Mouse (Mus musculus) liver, embryonic 13.5 days (tissue): ENCODE results near the gene Otulinl. TPM values are rescaled to one million over a fixed set of nuclear protein-coding genes. Genes with fewer than 3 reads are reported as not detected.
"Not testable (repeated sequence)": the region's sequence is repeated elsewhere in the genome, so short reads cannot be mapped to it uniquely, and the experiment has no call there.

Experiments used
- ATAC-seq: fragments of 200-750 bp; cut with Nextera tagmentation; 2 replicates; pipeline ENCODE4 v1.8.0; 2017; ENCODE audit warnings: low read depth, mild to moderate bottlenecking, moderate number of reproducible peaks, moderate library complexity
- DNase-seq: peaks from one replicate; pipeline ENCODE4 v3.0.0; 2022
- H3K27ac ChIP-seq: fragments of 300-500 bp; sonication (generic); 2 replicates; pipeline ENCODE4 v1.5.1; 2015; ENCODE audit warnings: moderate library complexity, mild to moderate bottlenecking, inconsistent platforms
- H3K27me3 ChIP-seq: fragments of 300-500 bp; sonication (generic); 2 replicates; pipeline ENCODE4 v1.6.1; 2015; ENCODE audit warnings: mild to moderate bottlenecking, inconsistent platforms
- H3K36me3 ChIP-seq: fragments of 300-500 bp; sonication (generic); 2 replicates; pipeline ENCODE4 v1.6.1; 2015; ENCODE audit warnings: mild to moderate bottlenecking, inconsistent platforms
- H3K4me1 ChIP-seq: fragments of 300-500 bp; sonication (generic); replicated peaks from 2 replicates; pipeline ENCODE4 v1.6.1; 2015; ENCODE audit warnings: inconsistent platforms
- H3K4me2 ChIP-seq: fragments of 300-500 bp; sonication (generic); 2 replicates; pipeline ENCODE4 v1.6.1; 2015; ENCODE audit warnings: inconsistent platforms, mild to moderate bottlenecking, moderate library complexity
- H3K4me3 ChIP-seq: fragments of 300-500 bp; sonication (generic); replicated peaks from 2 replicates; pipeline ENCODE4 v1.5.1; 2015; ENCODE audit warnings: mild to moderate bottlenecking, inconsistent platforms
- H3K9ac ChIP-seq: fragments of 300-500 bp; sonication (generic); 2 replicates; pipeline ENCODE4 v1.6.1; 2015; ENCODE audit warnings: mild to moderate bottlenecking, inconsistent platforms
- H3K9me3 ChIP-seq: fragments of 300-500 bp; sonication (generic); replicated peaks from 2 replicates; pipeline ENCODE4 v1.6.1; 2016; ENCODE audit warnings: inconsistent platforms
- WGBS: fragments of 180-500 bp; shearing (Covaris S2); methylation state at CpG from one replicate; pipeline ENCODE4 v1.1.7; 2015; ENCODE audit not compliant: insufficient replicate concordance; 5-methylcytosine and 5-hydroxymethylcytosine counted together
- polyA plus RNA-seq: library from polyadenylated mRNA; unstranded; fragments of >200 nt; fragmentation: Nextera tagmentation; extraction: Ambion mirVana; gene quantifications from 2 replicates; pipeline ENCODE4 v1.2.1, GENCODE M21; 2015

Gene Otulinl
- polyA plus RNA-seq: 8.0 and 9.1 TPM in 2 replicates

DNA sequence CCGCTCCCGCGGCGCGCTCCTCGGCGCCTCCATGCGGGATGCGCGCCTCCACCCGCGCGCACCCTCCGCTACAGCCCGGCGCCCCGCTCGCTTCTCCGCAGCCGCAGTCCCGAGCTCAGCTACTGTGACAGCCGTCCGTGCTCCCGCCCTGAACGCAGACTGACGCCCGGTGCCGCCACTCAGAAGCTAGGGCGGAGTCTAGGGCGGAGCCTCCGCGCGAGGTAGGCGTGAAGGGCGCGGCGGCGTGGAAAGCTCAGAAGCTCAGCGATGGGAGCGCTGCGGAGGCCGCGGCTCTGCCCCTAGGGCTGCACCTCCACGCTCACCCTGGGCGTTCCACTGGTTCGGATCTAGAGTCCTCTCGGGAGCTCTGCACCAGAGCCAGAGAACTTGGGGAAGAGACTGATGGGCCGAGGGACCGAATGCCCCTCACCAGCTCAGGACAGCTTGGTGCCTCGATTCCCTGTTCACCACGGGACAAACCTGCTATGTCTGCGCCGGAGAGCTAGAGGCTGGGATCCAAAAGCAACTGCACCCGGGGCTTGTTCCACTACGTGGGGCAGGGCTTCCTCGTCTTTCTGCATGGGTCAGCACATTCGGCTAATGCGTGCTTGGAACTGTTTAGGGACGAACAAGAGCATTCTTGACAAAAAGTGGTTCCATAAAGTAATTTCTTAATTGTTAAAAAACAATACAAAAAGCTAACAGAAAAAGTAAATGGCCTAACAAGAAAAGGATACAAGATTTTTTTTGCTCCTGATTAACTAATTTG lies at the start of gene Otulinl:
Gene Otulinl (minus strand): TSS at position 161 of the 769 bp plus-strand sequence.
- Histone ChIP-seq H3K9me3 (no peaks in the 10 kb centered on the region), H3K36me3 (no peaks in the 10 kb centered on the region), H3K9ac (peak within 1 kb of the TSS; percentile 69), H3K27me3 (peaks cover 19% of the 10 kb centered on the region), H3K4me1 (peaks cover 15% of the 10 kb centered on the region), H3K27ac (no peak within 1 kb of the TSS), H3K4me3 (peak within 1 kb of the TSS; percentile 66), H3K4me2 (peak within 1 kb of the TSS; percentile 89)
- WGBS: 3% methylated on average over 59 of the region's 59 CpGs
- ATAC-seq (peak; percentile 98), DNase-seq (peak; percentile 86)

GRCm38 (mm10) chr15:27726228-27726627 lies 44.8 kb upstream of the Otulinl start:
- ATAC-seq: no peak
- H3K36me3 ChIP-seq: no peaks in the 10 kb centered on the region
- H3K9me3 ChIP-seq: no peaks in the 10 kb centered on the region
- 41% methylated on average over 6 of the region's 6 CpGs for WGBS
- no peaks in the 10 kb centered on the region for H3K27me3 ChIP-seq
- no peak overlapping the region for H3K27ac ChIP-seq
- no peak overlapping the region for H3K9ac ChIP-seq
- H3K4me1 ChIP-seq: peaks cover 15% of the 10 kb centered on the region
- H3K4me2 ChIP-seq: no peak overlapping the region
- no peak overlapping the region for H3K4me3 ChIP-seq
- DNase-seq: no peak

GRCm38 (mm10) chr15:27724796-27725680 lies 43.7 kb upstream of the Otulinl start:
- Histone ChIP-seq H3K4me2 (peak overlapping the region; percentile 41), H3K4me3 (no peak overlapping the region), H3K27ac (peak overlapping the region; percentile 0; the same call in 1 of the 2 replicates), H3K36me3 (no peaks in the 10 kb centered on the region), H3K9me3 (no peaks in the 10 kb centered on the region), H3K9ac (no peak overlapping the region), H3K27me3 (no peaks in the 10 kb centered on the region), H3K4me1 (peaks cover 15% of the 10 kb centered on the region)
- DNase-seq: no peak
- WGBS: 18% methylated on average over 9 of the region's 9 CpGs
- 0 out of 2 replicates have a peak, but pooled peaks have one; percentile 29 for ATAC-seq

DNA sequence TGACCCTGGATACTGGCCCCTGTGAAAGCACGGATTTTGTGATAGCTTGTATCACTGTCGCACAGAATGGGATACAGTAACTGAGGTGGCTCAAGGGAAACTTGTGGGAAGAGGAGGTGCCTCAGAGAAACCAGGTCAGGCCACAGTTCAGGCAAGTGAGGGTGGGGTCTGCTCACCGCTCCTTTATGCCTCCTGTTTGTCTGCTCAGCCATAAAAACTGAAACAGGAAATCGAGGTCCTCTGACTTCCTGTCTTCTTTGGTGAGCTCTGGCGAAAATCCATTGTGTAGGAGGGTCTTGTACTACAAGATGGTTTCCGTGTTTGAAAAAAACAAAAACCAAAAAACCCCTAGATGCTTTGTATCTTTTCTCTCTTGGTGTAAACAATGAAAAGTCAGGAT lies 42.9 kb upstream of the Otulinl start:
- Histone ChIP-seq H3K36me3 (no peaks in the 10 kb centered on the region), H3K4me3 (no peak overlapping the region), H3K9me3 (no peaks in the 10 kb centered on the region), H3K9ac (no peak overlapping the region), H3K4me1 (peaks cover 15% of the 10 kb centered on the region), H3K27ac (peak overlapping the region; percentile 41), H3K27me3 (no peaks in the 10 kb centered on the region), H3K4me2 (peak overlapping the region; percentile 41)
- 18% methylated on average over 6 of the region's 6 CpGs for WGBS
- DNase-seq: no peak
- ATAC-seq: peak; percentile 12; the same call in 1 of the 2 replicates

GRCm38 (mm10) chr15:27723746-27724145 lies 42.4 kb upstream of the Otulinl start:
- Histone ChIP-seq H3K27me3 (no peaks in the 10 kb centered on the region), H3K9me3 (no peaks in the 10 kb centered on the region), H3K27ac (no peak overlapping the region), H3K4me3 (no peak overlapping the region), H3K36me3 (no peaks in the 10 kb centered on the region), H3K4me2 (peak overlapping the region; percentile 41; the same call in 1 of the 2 replicates), H3K9ac (no peak overlapping the region), H3K4me1 (peaks cover 15% of the 10 kb centered on the region)
- no peak for DNase-seq
- ATAC-seq: no peak
- 13% methylated on average over 6 of the region's 6 CpGs for whole genome bisulfite sequencing

DNA sequence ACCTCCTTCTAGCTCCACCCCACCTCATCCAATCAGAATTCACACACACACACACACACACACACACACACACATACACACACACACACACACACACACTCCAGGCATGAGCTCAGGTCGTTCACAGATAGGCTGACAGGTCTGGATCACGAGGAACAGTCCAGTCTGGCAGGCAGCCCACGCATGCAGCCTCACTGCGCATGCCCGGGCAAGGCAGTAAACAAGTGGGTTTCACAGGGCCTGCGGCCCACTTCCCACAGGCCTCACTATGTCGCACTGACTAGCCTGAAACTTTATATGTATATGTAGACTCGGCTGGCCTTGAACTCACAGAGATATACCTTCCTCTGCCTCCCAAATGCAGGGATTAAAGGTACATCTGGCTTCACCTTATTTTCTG lies 38.9 kb upstream of the Otulinl start:
- H3K4me1 ChIP-seq: peaks cover 15% of the 10 kb centered on the region
- not testable (repeated sequence) for H3K9me3 ChIP-seq, H3K27ac ChIP-seq, DNase-seq, H3K36me3 ChIP-seq, ATAC-seq, H3K4me3 ChIP-seq, H3K27me3 ChIP-seq, H3K4me2 ChIP-seq, H3K9ac ChIP-seq
- WGBS: 71% methylated on average over 8 of the region's 8 CpGs

DNA sequence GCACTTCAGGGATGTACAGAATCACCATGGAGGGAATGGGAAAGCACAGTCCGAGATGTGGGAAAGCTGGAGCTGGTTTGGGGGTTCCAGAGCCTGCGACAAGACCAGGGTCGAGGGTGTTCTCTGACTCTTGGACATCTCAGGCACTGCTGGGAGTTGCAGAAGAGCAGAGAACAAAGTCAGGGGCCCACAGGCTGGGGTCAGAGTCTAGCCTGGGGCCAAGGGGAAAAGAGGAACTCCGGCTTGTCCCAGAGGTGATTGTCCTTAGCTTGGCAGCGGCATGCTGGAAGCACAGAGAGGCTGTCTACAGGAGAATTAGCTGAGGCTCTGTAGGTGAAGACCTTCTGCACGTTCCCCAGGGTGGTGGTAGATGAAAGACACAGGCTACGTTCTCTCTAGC lies 37.3 kb upstream of the Otulinl start:
- no peak for DNase-seq
- 45% methylated on average over 7 of the region's 7 CpGs for WGBS
- Histone ChIP-seq H3K27ac (no peak overlapping the region), H3K4me2 (no peak overlapping the region), H3K4me3 (no peak overlapping the region), H3K36me3 (no peaks in the 10 kb centered on the region), H3K4me1 (peaks cover 2% of the 10 kb centered on the region), H3K9me3 (no peaks in the 10 kb centered on the region), H3K9ac (no peak overlapping the region), H3K27me3 (no peaks in the 10 kb centered on the region)
- no peak for ATAC-seq

- no peaks in the 10 kb centered on the region for H3K4me1 ChIP-seq
- H3K9ac ChIP-seq: no peak overlapping the region
- no peaks in the 10 kb centered on the region for H3K36me3 ChIP-seq
- no peaks in the 10 kb centered on the region for H3K27me3 ChIP-seq
- DNase-seq (no peak), ATAC-seq (no peak)
- no peak overlapping the region for H3K4me3 ChIP-seq
- H3K27ac ChIP-seq: no peak overlapping the region
- WGBS: 12% methylated on average over 3 of the region's 3 CpGs
- no peak overlapping the region for H3K4me2 ChIP-seq
- no peaks in the 10 kb centered on the region for H3K9me3 ChIP-seq
Measured at GRCm38 (mm10) chr15:27715331-27715730, 34.0 kb upstream of the Otulinl start.

GRCm38 (mm10) chr15:27710698-27711097 lies 29.3 kb upstream of the Otulinl start:
- Histone ChIP-seq H3K4me3 (no peak overlapping the region), H3K4me2 (no peak overlapping the region), H3K27me3 (no peaks in the 10 kb centered on the region), H3K4me1 (no peaks in the 10 kb centered on the region), H3K9ac (no peak overlapping the region), H3K27ac (no peak overlapping the region), H3K9me3 (no peaks in the 10 kb centered on the region), H3K36me3 (no peaks in the 10 kb centered on the region)
- 65% methylated on average over 9 of the region's 9 CpGs for WGBS
- no peak for ATAC-seq
- DNase-seq: no peak

GRCm38 (mm10) chr15:27708968-27709612 lies 27.7 kb upstream of the Otulinl start:
- no peaks in the 10 kb centered on the region for H3K9me3 ChIP-seq
- H3K9ac ChIP-seq: no peak overlapping the region
- no peak overlapping the region for H3K4me2 ChIP-seq
- no peak for ATAC-seq
- H3K4me3 ChIP-seq: no peak overlapping the region
- no peak for DNase-seq
- no peak overlapping the region for H3K27ac ChIP-seq
- no peaks in the 10 kb centered on the region for H3K36me3 ChIP-seq
- WGBS: 39% methylated on average over 7 of the region's 7 CpGs
- H3K27me3 ChIP-seq: no peaks in the 10 kb centered on the region
- H3K4me1 ChIP-seq: no peaks in the 10 kb centered on the region

DNA sequence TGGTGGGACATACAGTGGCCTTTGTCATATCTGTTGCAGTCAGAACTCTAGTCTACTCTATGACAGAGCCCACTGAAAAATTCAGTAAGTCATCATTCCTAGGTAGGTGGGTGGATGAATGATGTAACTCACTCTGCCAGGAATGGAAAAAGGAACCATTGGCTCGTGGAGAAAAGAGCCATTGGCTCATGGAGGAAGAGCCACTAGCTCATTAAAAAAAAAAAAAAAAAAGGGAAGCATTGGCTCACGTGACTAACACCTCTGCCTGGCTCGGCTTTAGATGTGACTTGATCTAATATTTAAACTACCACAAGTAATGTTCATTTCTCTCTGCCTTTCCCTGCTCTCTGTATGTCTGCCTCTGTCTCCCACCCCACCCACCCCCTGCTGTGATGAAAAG lies 27.1 kb upstream of the Otulinl start:
- ATAC-seq: no peak
- H3K27ac ChIP-seq: no peak overlapping the region
- no peak for DNase-seq
- H3K4me1 ChIP-seq: no peaks in the 10 kb centered on the region
- no peaks in the 10 kb centered on the region for H3K27me3 ChIP-seq
- no peaks in the 10 kb centered on the region for H3K36me3 ChIP-seq
- no peaks in the 10 kb centered on the region for H3K9me3 ChIP-seq
- no peak overlapping the region for H3K9ac ChIP-seq
- WGBS: 28% methylated on average over 3 of the region's 3 CpGs
- no peak overlapping the region for H3K4me3 ChIP-seq
- H3K4me2 ChIP-seq: no peak overlapping the region
